Mouse (Mus musculus) MEL (cell line): ENCODE data around the gene Gulp1. TPM values are rescaled to one million over a fixed set of nuclear protein-coding genes. Genes with fewer than 3 reads are reported as not detected.

ENCODE experiments used
- DNase-seq: peaks from one replicate; pipeline ENCODE4 v3.0.0; 2011; ENCODE audit warnings: low read depth, low spot score
- H3K27ac ChIP-seq: 2 replicates; pipeline ENCODE4 v1.5.1; 2012; ENCODE audit warnings: low read depth, mild to moderate bottlenecking, control low read depth, low read length, moderate library complexity; ENCODE audit not compliant: control insufficient read depth
- H3K27me3 ChIP-seq, 2 experiments: fragments of 150-350 bp in 1 of 2; sonication (generic) in 1 of 2; 2 replicates each; pipeline ENCODE4 v1.6.1; 2012; ENCODE audit warnings: low read length in 2 of 2, mild to moderate bottlenecking in 2 of 2, improper control_type of control experiment in 1 of 2, moderate library complexity in 1 of 2; ENCODE audit not compliant: insufficient read depth in 2 of 2, control insufficient read depth in 1 of 2
- H3K36me3 ChIP-seq, 2 experiments: 2 replicates each; pipeline ENCODE4 v1.6.1; 2012 to 2014; ENCODE audit warnings: low read length in 2 of 2, improper control_type of control experiment in 1 of 2, inconsistent platforms in 1 of 2, mild to moderate bottlenecking in 1 of 2; ENCODE audit not compliant: insufficient read depth in 2 of 2, control insufficient read depth in 1 of 2
- H3K4me1 ChIP-seq, 2 experiments: fragments of 150-350 bp in 1 of 2; sonication (generic) in 1 of 2; 2 replicates each; pipeline ENCODE4 v1.6.1; 2012; ENCODE audit warnings: low read length in 2 of 2, improper control_type of control experiment in 1 of 2, mild to moderate bottlenecking in 1 of 2; ENCODE audit not compliant: insufficient read depth in 2 of 2, control insufficient read depth in 1 of 2
- H3K4me3 ChIP-seq, 2 experiments: fragments of 150-350 bp in 1 of 2; sonication (generic) in 1 of 2; 2 replicates each; pipeline ENCODE4 v1.5.1; 2012; ENCODE audit warnings: low read depth in 2 of 2, low read length in 2 of 2, mild to moderate bottlenecking in 2 of 2, moderate library complexity in 2 of 2, control low read depth in 1 of 2, improper control_type of control experiment in 1 of 2; ENCODE audit not compliant: control insufficient read depth in 1 of 2, insufficient read depth in 1 of 2
- H3K79me2 ChIP-seq: 2 replicates; pipeline ENCODE4 v1.6.1; 2012; ENCODE audit warnings: mild to moderate bottlenecking, low read length, moderate library complexity; ENCODE audit not compliant: control insufficient read depth, poor library complexity, insufficient read depth
- H3K9ac ChIP-seq: 2 replicates; pipeline ENCODE4 v1.6.1; 2012; ENCODE audit warnings: low read depth, mild to moderate bottlenecking, control low read depth, low read length, moderate library complexity; ENCODE audit not compliant: control insufficient read depth, poor library complexity, severe bottlenecking
- H3K9me3 ChIP-seq: fragments of 150-350 bp; sonication (generic); replicated peaks from 2 replicates; pipeline ENCODE4 v1.6.1; 2012; ENCODE audit warnings: mild to moderate bottlenecking, low read length, improper control_type of control experiment, moderate library complexity; ENCODE audit not compliant: insufficient read depth
- E2F4 ChIP-seq: IDR thresholded peaks from 2 replicates; pipeline ENCODE4 v1.6.1; 2011; ENCODE audit warnings: low read depth, low read length, improper control_type of control experiment, borderline replicate concordance
- ELF1 ChIP-seq: IDR thresholded peaks from 2 replicates; pipeline ENCODE4 v1.6.1; 2014; ENCODE audit warnings: low read depth, mild to moderate bottlenecking, inconsistent platforms, low read length, improper control_type of control experiment, moderate library complexity
- ETS1 ChIP-seq: IDR thresholded peaks from 2 replicates; pipeline ENCODE4 v1.6.1; 2012; ENCODE audit warnings: low read depth, mild to moderate bottlenecking, inconsistent platforms, low read length, improper control_type of control experiment, moderate library complexity
- GABPA ChIP-seq: IDR thresholded peaks from 2 replicates; pipeline ENCODE4 v1.6.1; 2012; ENCODE audit warnings: low read depth, mild to moderate bottlenecking, inconsistent platforms, low read length, improper control_type of control experiment, moderate library complexity
- GATA1 ChIP-seq: IDR thresholded peaks from 2 replicates; pipeline ENCODE4 v1.6.1; 2011; ENCODE audit warnings: low read depth, low read length, improper control_type of control experiment
- HCFC1 ChIP-seq: IDR thresholded peaks from 2 replicates; pipeline ENCODE4 v1.6.1; 2012; ENCODE audit warnings: low read depth, mild to moderate bottlenecking, inconsistent platforms, low read length, improper control_type of control experiment, moderate library complexity
- JUND ChIP-seq: IDR thresholded peaks from 2 replicates; pipeline ENCODE4 v1.6.1; 2011; ENCODE audit warnings: low read depth, mild to moderate bottlenecking, improper control_type of control experiment, low read length
- KAT2A ChIP-seq: conservative IDR thresholded peaks from 2 replicates; pipeline ENCODE4 v1.6.1; 2012; ENCODE audit warnings: low read depth, low read length, improper control_type of control experiment, inconsistent platforms
- MAFK ChIP-seq: IDR thresholded peaks from 2 replicates; pipeline ENCODE4 v1.6.1; 2011; ENCODE audit warnings: low read depth, mild to moderate bottlenecking, low read length, improper control_type of control experiment, borderline replicate concordance
- MAZ ChIP-seq: IDR thresholded peaks from 2 replicates; pipeline ENCODE4 v1.6.1; 2012; ENCODE audit warnings: low read depth, mild to moderate bottlenecking, inconsistent platforms, low read length, improper control_type of control experiment
- MEF2A ChIP-seq: IDR thresholded peaks from 2 replicates; pipeline ENCODE4 v1.6.1; 2014; ENCODE audit warnings: low read depth, mild to moderate bottlenecking, inconsistent platforms, low read length, improper control_type of control experiment; ENCODE audit not compliant: poor library complexity, insufficient replicate concordance, severe bottlenecking; ENCODE audit errors: extremely low read depth
- MXI1 ChIP-seq: IDR thresholded peaks from 2 replicates; pipeline ENCODE4 v1.6.1; 2011; ENCODE audit warnings: mild to moderate bottlenecking, low read depth, low read length, improper control_type of control experiment
- MYC ChIP-seq: IDR thresholded peaks from 2 replicates; pipeline ENCODE4 v1.6.1; 2011; ENCODE audit warnings: low read depth, mild to moderate bottlenecking, low read length, improper control_type of control experiment, moderate library complexity
- NRF1 ChIP-seq: IDR thresholded peaks from 2 replicates; pipeline ENCODE4 v1.6.1; 2014; ENCODE audit warnings: low read depth, mild to moderate bottlenecking, inconsistent platforms, low read length, improper control_type of control experiment, moderate library complexity; ENCODE audit not compliant: poor library complexity, insufficient read depth, severe bottlenecking
- POLR2A ChIP-seq, 2 experiments: IDR thresholded peaks; 2 replicates each; pipeline ENCODE4 v1.6.1; 2011 to 2012; ENCODE audit warnings: low read length in 2 of 2, mild to moderate bottlenecking in 2 of 2, control low read depth in 1 of 2, improper control_type of control experiment in 1 of 2, low read depth in 1 of 2, moderate library complexity in 1 of 2; ENCODE audit not compliant: control insufficient read depth in 1 of 2, insufficient read depth in 1 of 2, poor library complexity in 1 of 2
- POLR2AphosphoS2 ChIP-seq: IDR thresholded peaks from 2 replicates; pipeline ENCODE4 v1.6.1; 2011; ENCODE audit warnings: low read length, improper control_type of control experiment
- POLR2AphosphoS5 ChIP-seq: IDR thresholded peaks from 2 replicates; pipeline ENCODE4 v1.6.1; 2012; ENCODE audit warnings: low read depth, borderline replicate concordance, mild to moderate bottlenecking, inconsistent platforms, low read length, moderate library complexity, mixed read lengths
- RAD21 ChIP-seq: IDR thresholded peaks from 2 replicates; pipeline ENCODE4 v1.6.1; 2011; ENCODE audit warnings: mild to moderate bottlenecking, low read depth, low read length, improper control_type of control experiment
- RCOR1 ChIP-seq: IDR thresholded peaks from 2 replicates; pipeline ENCODE4 v1.6.1; 2012; ENCODE audit warnings: low read depth, mild to moderate bottlenecking, inconsistent platforms, low read length, improper control_type of control experiment
- SIN3A ChIP-seq: IDR thresholded peaks from 2 replicates; pipeline ENCODE4 v1.6.1; 2012; ENCODE audit warnings: low read length, improper control_type of control experiment, inconsistent platforms
- SMC3 ChIP-seq: IDR thresholded peaks from 2 replicates; pipeline ENCODE4 v1.6.1; 2011; ENCODE audit warnings: low read depth, low read length, improper control_type of control experiment
- TAL1 ChIP-seq: IDR thresholded peaks from 2 replicates; pipeline ENCODE4 v1.6.1; 2012; ENCODE audit warnings: mild to moderate bottlenecking, inconsistent platforms, low read length, moderate library complexity, mixed read lengths
- TCF12 ChIP-seq: IDR thresholded peaks from 2 replicates; pipeline ENCODE4 v1.6.1; 2014; ENCODE audit warnings: low read depth, mild to moderate bottlenecking, inconsistent platforms, low read length, improper control_type of control experiment, moderate library complexity
- USF1 ChIP-seq: IDR thresholded peaks from 2 replicates; pipeline ENCODE4 v1.6.1; 2014; ENCODE audit warnings: low read depth, mild to moderate bottlenecking, inconsistent platforms, low read length, improper control_type of control experiment, moderate library complexity
- USF2 ChIP-seq, 2 experiments: IDR thresholded peaks; 2 replicates each; pipeline ENCODE4 v1.6.1; 2011 to 2012; ENCODE audit warnings: improper control_type of control experiment in 2 of 2, low read length in 2 of 2, borderline replicate concordance in 1 of 2, inconsistent platforms in 1 of 2, low read depth in 1 of 2, mild to moderate bottlenecking in 1 of 2; ENCODE audit not compliant: insufficient read depth in 1 of 2
- ZC3H11A ChIP-seq: IDR thresholded peaks from 2 replicates; pipeline ENCODE4 v1.6.1; 2012; ENCODE audit warnings: low read depth, mild to moderate bottlenecking, inconsistent platforms, low read length, improper control_type of control experiment
- ZKSCAN1 ChIP-seq: IDR thresholded peaks from 2 replicates; pipeline ENCODE4 v1.6.1; 2012; ENCODE audit warnings: low read depth, mild to moderate bottlenecking, inconsistent platforms, low read length, improper control_type of control experiment, moderate library complexity
- ZMIZ1 ChIP-seq: IDR thresholded peaks from 2 replicates; pipeline ENCODE4 v1.6.1; 2012; ENCODE audit warnings: low read depth, mild to moderate bottlenecking, inconsistent platforms, low read length, improper control_type of control experiment, moderate library complexity
- ZNF384 ChIP-seq: IDR thresholded peaks from 2 replicates; pipeline ENCODE4 v1.6.1; 2012; ENCODE audit warnings: low read depth, mild to moderate bottlenecking, inconsistent platforms, low read length, improper control_type of control experiment
- polyA plus RNA-seq, 2 experiments: library from polyadenylated mRNA; stranded (reverse) in 1 of 2; unstranded in 1 of 2; fragments of >175 nt in 1 of 2; fragments of >200 nt in 1 of 2; gene quantifications; 2 replicates each; pipeline versions ENCODE4 v1.2.1 to v1.2.4; 2012; ENCODE audit warnings: low replicate concordance in 2 of 2, low read depth in 1 of 2; ENCODE audit not compliant: insufficient read length in 2 of 2, insufficient read depth in 1 of 2, missing spikeins in 1 of 2
- total RNA-seq: library from RNA; depleted of rRNA; stranded (reverse); fragments of 300-350 nt; gene quantifications from 2 replicates; pipeline ENCODE4 v1.2.3, GENCODE M21; 2012

Gulp1 gene
- total and polyA plus RNA-seq, 3 experiments: not detected

GRCm38 (mm10) chr1:44576610-44577009, 25.3 kb downstream of the Gulp1 start:
- H3K27me3 ChIP-seq: no peaks in the 10 kb centered on the region
- no peaks in the 10 kb centered on the region for H3K79me2 ChIP-seq
- H3K9ac ChIP-seq: no peak overlapping the region
- H3K4me1 ChIP-seq: no peaks in the 10 kb centered on the region
- DNase-seq: no peak
- TF ChIP-seq ZC3H11A (no peak), MYC (no peak), POLR2A (IDR thresholded peaks at IDR 0.05; ENCODE audit: control insufficient read depth in 1 of 2, insufficient read depth in 1 of 2, low read depth in 1 of 2, low read length in 2 of 2, poor library complexity in 1 of 2) (no peak), NRF1 (no peak), ETS1 (no peak), USF2 (IDR thresholded peaks at IDR 0.05; ENCODE audit: borderline replicate concordance in 1 of 2, insufficient read depth in 1 of 2, low read depth in 1 of 2, low read length in 2 of 2) (no peak), POLR2AphosphoS2 (no peak), JUND (no peak), ELF1 (no peak), RAD21 (no peak), GATA1 (no peak), TCF12 (no peak), TAL1 (no peak), GABPA (no peak), HCFC1 (no peak), USF1 (no peak), POLR2AphosphoS5 (no peak)
- no peaks in the 10 kb centered on the region for H3K9me3 ChIP-seq
- no peak overlapping the region for H3K27ac ChIP-seq
- no peaks in the 10 kb centered on the region for H3K36me3 ChIP-seq
- no peak overlapping the region for H3K4me3 ChIP-seq

GRCm38 (mm10) chr1:44580390-44580789, 29.1 kb downstream of the Gulp1 start:
- H3K4me3 ChIP-seq: no peak overlapping the region
- H3K4me1 ChIP-seq: no peaks in the 10 kb centered on the region
- no peak for DNase-seq
- H3K27ac ChIP-seq: no peak overlapping the region
- no peaks in the 10 kb centered on the region for H3K79me2 ChIP-seq
- H3K9ac ChIP-seq: no peak overlapping the region
- no peaks in the 10 kb centered on the region for H3K9me3 ChIP-seq
- TF ChIP-seq HCFC1 (no peak), E2F4 (no peak), SIN3A (no peak), SMC3 (no peak), ZMIZ1 (no peak), ZNF384 (no peak), KAT2A (no peak), JUND (no peak), ETS1 (no peak), NRF1 (no peak), MAZ (no peak), RCOR1 (no peak), USF2 (IDR thresholded peaks at IDR 0.05; ENCODE audit: borderline replicate concordance in 1 of 2, insufficient read depth in 1 of 2, low read depth in 1 of 2, low read length in 2 of 2) (no peak), MXI1 (no peak), ELF1 (no peak), MYC (no peak), ZKSCAN1 (no peak), GABPA (no peak), MEF2A (no peak), MAFK (no peak)
- H3K36me3 ChIP-seq: no peaks in the 10 kb centered on the region
- H3K27me3 ChIP-seq: no peaks in the 10 kb centered on the region
